Mouse (Mus musculus) myocyte (in vitro differentiated cells): ENCODE results near the gene Dnm1.
A peak's percentile ranks its signal among the peaks of the same experiment; 100 is the strongest.

Experiments used
- CEBPB ChIP-seq: IDR thresholded peaks from 2 replicates; pipeline ENCODE4 v1.6.1; 2011; ENCODE audit warnings: mild to moderate bottlenecking, moderate library complexity; ENCODE audit not compliant: poor library complexity, insufficient read depth, severe bottlenecking
- E2F4 ChIP-seq: IDR thresholded peaks from one replicate; pipeline ENCODE4 v1.6.1; 2011; ENCODE audit warnings: mild to moderate bottlenecking, control low read depth, moderate library complexity; ENCODE audit not compliant: insufficient read depth
- MAX ChIP-seq: IDR thresholded peaks from one replicate; pipeline ENCODE4 v1.6.1; 2011; ENCODE audit warnings: low read depth, mild to moderate bottlenecking, control low read depth
- MYOD1 ChIP-seq, 3 experiments: IDR thresholded peaks; one replicate each; pipeline ENCODE4 v1.6.1; 2011; ENCODE audit warnings: control low read depth in 2 of 3, low read depth in 2 of 3, mild to moderate bottlenecking in 2 of 3, moderate library complexity in 1 of 3; ENCODE audit not compliant: insufficient read length in 2 of 3, control insufficient read depth in 1 of 3
- MYOG ChIP-seq, 3 experiments: IDR thresholded peaks; one replicate each; pipeline ENCODE4 v1.6.1; 2011; ENCODE audit warnings: control low read depth in 2 of 3, low read depth in 2 of 3, mild to moderate bottlenecking in 2 of 3; ENCODE audit not compliant: insufficient read length in 2 of 3, control insufficient read depth in 1 of 3, insufficient read depth in 1 of 3
- POLR2A ChIP-seq: IDR thresholded peaks from one replicate; pipeline ENCODE4 v1.6.1; 2011; ENCODE audit warnings: low read depth, mild to moderate bottlenecking, control low read depth, moderate library complexity; ENCODE audit not compliant: insufficient read length
- POLR2AphosphoS2 ChIP-seq: IDR thresholded peaks from one replicate; pipeline ENCODE4 v1.6.1; 2011; ENCODE audit warnings: low read depth, control low read depth; ENCODE audit not compliant: insufficient read length
- REST ChIP-seq: IDR thresholded peaks from one replicate; pipeline ENCODE4 v1.6.1; 2011; ENCODE audit warnings: mild to moderate bottlenecking, control low read depth, moderate library complexity; ENCODE audit not compliant: insufficient read depth, insufficient read length
- SRF ChIP-seq: IDR thresholded peaks from one replicate; pipeline ENCODE4 v1.6.1; 2011; ENCODE audit warnings: low read depth; ENCODE audit not compliant: control insufficient read depth, insufficient read length
- TCF12 ChIP-seq: IDR thresholded peaks from one replicate; pipeline ENCODE4 v1.6.1; 2011; ENCODE audit warnings: mild to moderate bottlenecking, control low read depth; ENCODE audit not compliant: poor library complexity, insufficient read depth, severe bottlenecking
- TCF3 ChIP-seq: IDR thresholded peaks from one replicate; pipeline ENCODE4 v1.6.1; 2011; ENCODE audit warnings: low read depth, control low read depth; ENCODE audit not compliant: insufficient read length
- USF1 ChIP-seq: IDR thresholded peaks from one replicate; pipeline ENCODE4 v1.6.1; 2011; ENCODE audit warnings: low read depth, mild to moderate bottlenecking, control low read depth, moderate library complexity

DNA sequence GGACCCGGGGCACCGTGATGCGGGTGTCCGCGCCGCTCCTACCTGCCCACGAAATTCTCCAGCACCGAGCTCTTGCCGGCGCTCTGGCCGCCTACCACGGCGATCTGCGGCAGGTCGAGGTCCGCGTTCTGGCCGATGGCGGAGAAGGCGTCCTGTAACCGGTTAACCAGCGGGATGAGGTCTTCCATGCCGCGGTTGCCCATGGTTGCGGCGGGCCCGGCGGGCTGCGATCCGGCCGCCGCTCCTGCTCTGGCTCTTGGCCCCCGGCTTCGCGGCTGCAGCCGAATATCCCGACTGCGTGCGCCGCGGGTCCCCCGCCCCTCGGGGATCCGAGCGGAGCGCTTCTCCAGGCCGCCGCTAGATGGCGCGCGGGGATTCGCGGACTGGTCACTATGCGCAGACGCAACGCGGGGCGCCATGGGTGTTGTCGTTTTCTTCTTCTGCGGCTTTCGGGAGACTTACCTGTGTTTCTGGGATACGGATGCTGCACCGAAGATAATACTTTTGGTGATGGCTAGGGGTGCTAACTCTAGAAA, at the start of gene Dnm1:
- TF ChIP-seq POLR2AphosphoS2 (peak; percentile 9), POLR2A (no peak), USF1 (no peak), MAX (no peak), E2F4 (no peak), TCF12 (no peak), TCF3 (no peak), REST (no peak), SRF (no peak), MYOG (IDR thresholded peaks at IDR 0.05; ENCODE audit: control insufficient read depth in 1 of 3, insufficient read depth in 1 of 3, insufficient read length in 2 of 3, low read depth in 2 of 3) (no peak), MYOD1 (IDR thresholded peaks at IDR 0.05; ENCODE audit: control insufficient read depth in 1 of 3, insufficient read length in 2 of 3, low read depth in 2 of 3) (no peak), CEBPB (no peak)
